Comparison of ENCODE assay signal across 14 mouse cellular contexts in genomic region chr10:4787003-4787628, GRCm38 (mm10).
DNase-seq lines count a peak whose midpoint lies in the region; ATAC-seq and TF ChIP-seq lines count a peak whose summit lies in the region.
"Had no signal": no experiment of that assay in that cellular context is flagged by ENCODE, and none has a peak within 500 bp of the region (broad histone marks: within the 10 kb centered on the region; RNA-seq: fewer than 3 reads in every experiment).

No protein-coding gene starts in this region.

- DNase-seq in layer of hippocampus, adult 11-12 months (ENCODE audit: low spot score), result peak; percentile 4
- no peak for DNase-seq in layer of hippocampus, postnatal 10 days (ENCODE audit: low spot score in 2 of 2)
- peak; percentile 70 for DNase-seq in G1E (ENCODE audit: low spot score)
- DNase-seq in gastrocnemius, postnatal 14 days, result peak; percentile 56
- DNase-seq in yolk sac, embryonic 10.5 days (ENCODE audit: low spot score), result no peak
- no peak for DNase-seq in left cerebral cortex, adult 18-20 months (ENCODE audit: low spot score in 2 of 2)
- DNase-seq: adrenal gland, postnatal 10 days; cerebellum, adult 18-20 months; right cerebral cortex, postnatal 14 days; thymus, postnatal 4 days had no signal

- intact Hi-C loops in gastrocnemius, postnatal 14 days (cut with DNase I; ENCODE audit: low total_unique reads), result no loop called here

- H3K9me3 ChIP-seq in G1E (replicated peaks), result no peaks in the 10 kb centered on the region
- H3K9me3 ChIP-seq: limb, embryonic 13.5 days; midbrain, embryonic 15.5 days had no signal

- no peak overlapping the region; the same call in 1 of the 2 replicates for H3K4me3 ChIP-seq in G1E (ENCODE audit: low read depth, low read length)
- H3K4me3 ChIP-seq: limb, embryonic 13.5 days; midbrain, embryonic 15.5 days had no signal

- peaks cover 31% of the 10 kb centered on the region for H3K4me1 ChIP-seq in G1E (ENCODE audit: insufficient read depth, low read depth, low read length)
- H3K4me1 ChIP-seq: limb, embryonic 13.5 days; midbrain, embryonic 15.5 days had no signal

- TF ChIP-seq CTCF in G1E (IDR thresholded peaks at IDR 0.05; ENCODE audit: low read depth, low read length), result no peak

- peak; percentile 100 for ATAC-seq in G1E (ENCODE audit: extremely low read depth, insufficient number of reproducible peaks, low FRiP score, poor library complexity, severe bottlenecking)
- ATAC-seq in megakaryocyte progenitor cell, adult 5-6 weeks (replicated peaks; ENCODE audit: poor library complexity), result peak; percentile 100
- no peak for ATAC-seq in erythroid progenitor cell, adult 5-6 weeks (replicated peaks; ENCODE audit: low FRiP score, poor library complexity, severe bottlenecking)
- ATAC-seq: midbrain, embryonic 15.5 days had no signal

- no peaks in the 10 kb centered on the region for H3K36me3 ChIP-seq in G1E (replicated peaks)
- H3K36me3 ChIP-seq: limb, embryonic 13.5 days; midbrain, embryonic 15.5 days had no signal

- H3K27me3 ChIP-seq in G1E (ENCODE audit: insufficient read depth, low read length), result no peaks in the 10 kb centered on the region
- H3K27me3 ChIP-seq: limb, embryonic 13.5 days; midbrain, embryonic 15.5 days had no signal

Comparison
In these comparisons a context has a peak if more than half of its experiments do, and no peak if none do; other contexts are left out.
1. DNase-seq: peak in layer of hippocampus, adult 11-12 months (single experiment), G1E (single experiment) and gastrocnemius, postnatal 14 days (single experiment); none in layer of hippocampus, postnatal 10 days (0 of 2), yolk sac, embryonic 10.5 days (single experiment) and left cerebral cortex, adult 18-20 months (0 of 2).